Mouse (Mus musculus): ENCODE measurements around the gene Fam83d.

DNA sequence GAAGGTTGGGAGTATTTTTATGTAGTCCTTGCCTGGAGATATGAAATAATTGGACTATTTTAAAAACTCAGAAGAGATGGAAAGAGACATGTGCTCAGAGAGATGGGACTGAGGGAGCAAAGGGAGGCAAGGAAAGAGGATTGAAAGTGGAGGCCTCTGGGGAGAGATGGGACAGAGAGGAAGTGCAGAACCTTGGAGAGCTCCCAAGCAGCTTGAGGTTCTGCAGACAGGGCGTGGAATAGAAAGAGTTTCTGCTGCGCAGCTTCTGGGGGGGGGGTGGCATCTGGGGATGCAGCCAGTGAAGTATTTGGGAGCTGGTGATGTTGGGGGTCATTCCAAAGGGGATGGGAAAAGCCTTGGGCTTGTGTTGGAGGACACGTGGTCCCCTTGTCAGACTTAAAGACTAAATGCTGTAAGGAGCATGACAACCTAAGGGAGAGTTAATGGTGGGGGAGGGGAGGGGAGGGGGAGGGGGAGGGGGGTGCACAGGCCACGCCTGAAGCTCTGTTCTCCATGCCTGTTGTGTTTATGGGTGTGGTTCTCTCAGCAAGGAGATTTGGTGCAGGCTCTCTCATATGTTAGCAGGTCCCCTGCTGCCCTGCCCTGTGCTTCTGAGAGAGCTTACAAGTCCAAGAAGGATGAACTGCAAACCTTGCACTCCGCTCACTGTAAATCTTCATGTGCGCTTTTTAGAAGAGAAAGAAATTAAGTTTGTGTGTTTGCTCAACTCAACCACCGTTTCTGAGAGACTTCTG lies 39.7 kb upstream of the Fam83d start:
- TF ChIP-seq POLR2A (IDR thresholded peaks at IDR 0.05; ENCODE audit: low read depth, low read length) = no peak
- TF ChIP-seq CTCF (IDR thresholded peaks at IDR 0.05; ENCODE audit: borderline replicate concordance, insufficient read depth, low read length) = no peak

All from embryonic fibroblast, embryonic 13.5 days (primary cell).